Mouse (Mus musculus) bone marrow, adult 2 months (tissue): ENCODE data around the gene Gpr25.

Source experiments
- CTCF ChIP-seq: fragments of 200-500 bp; IDR thresholded peaks from 2 replicates; pipeline ENCODE4 v1.5.1; 2011; ENCODE audit warnings: low read length, control low read depth; ENCODE audit not compliant: control insufficient read depth, insufficient read depth
- POLR2A ChIP-seq: fragments of 200-500 bp; IDR thresholded peaks from 2 replicates; pipeline ENCODE4 v1.6.1; 2011; ENCODE audit warnings: low read depth, mild to moderate bottlenecking, control low read depth, low read length, borderline replicate concordance; ENCODE audit not compliant: control insufficient read depth

DNA sequence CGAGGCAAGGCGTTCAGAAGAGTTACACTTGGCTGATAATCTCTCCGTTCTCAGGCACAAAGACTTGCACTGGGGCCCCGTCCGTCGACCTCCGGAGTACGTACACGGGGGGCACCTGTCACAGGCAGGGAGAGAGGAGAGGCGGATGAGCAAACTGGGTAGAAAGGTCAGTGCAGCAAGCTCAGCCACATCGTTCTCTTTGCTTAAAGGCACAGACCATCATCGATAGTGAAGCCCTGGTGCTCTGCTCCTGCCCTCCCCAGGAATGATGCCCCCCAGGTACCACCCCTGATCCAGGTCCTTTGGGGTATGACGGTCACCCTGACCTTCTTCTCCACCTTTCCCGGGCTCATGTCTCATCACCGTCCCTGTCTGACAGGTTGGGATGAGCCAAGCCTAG, 46.4 kb downstream of the Gpr25 start:
- TF ChIP-seq CTCF (no peak), POLR2A (no peak)
